Mouse (Mus musculus): ENCODE data around the gene Opa3.
A peak's percentile ranks its signal among the peaks of the same experiment; 100 is the strongest.

Gene Opa3

DNA sequence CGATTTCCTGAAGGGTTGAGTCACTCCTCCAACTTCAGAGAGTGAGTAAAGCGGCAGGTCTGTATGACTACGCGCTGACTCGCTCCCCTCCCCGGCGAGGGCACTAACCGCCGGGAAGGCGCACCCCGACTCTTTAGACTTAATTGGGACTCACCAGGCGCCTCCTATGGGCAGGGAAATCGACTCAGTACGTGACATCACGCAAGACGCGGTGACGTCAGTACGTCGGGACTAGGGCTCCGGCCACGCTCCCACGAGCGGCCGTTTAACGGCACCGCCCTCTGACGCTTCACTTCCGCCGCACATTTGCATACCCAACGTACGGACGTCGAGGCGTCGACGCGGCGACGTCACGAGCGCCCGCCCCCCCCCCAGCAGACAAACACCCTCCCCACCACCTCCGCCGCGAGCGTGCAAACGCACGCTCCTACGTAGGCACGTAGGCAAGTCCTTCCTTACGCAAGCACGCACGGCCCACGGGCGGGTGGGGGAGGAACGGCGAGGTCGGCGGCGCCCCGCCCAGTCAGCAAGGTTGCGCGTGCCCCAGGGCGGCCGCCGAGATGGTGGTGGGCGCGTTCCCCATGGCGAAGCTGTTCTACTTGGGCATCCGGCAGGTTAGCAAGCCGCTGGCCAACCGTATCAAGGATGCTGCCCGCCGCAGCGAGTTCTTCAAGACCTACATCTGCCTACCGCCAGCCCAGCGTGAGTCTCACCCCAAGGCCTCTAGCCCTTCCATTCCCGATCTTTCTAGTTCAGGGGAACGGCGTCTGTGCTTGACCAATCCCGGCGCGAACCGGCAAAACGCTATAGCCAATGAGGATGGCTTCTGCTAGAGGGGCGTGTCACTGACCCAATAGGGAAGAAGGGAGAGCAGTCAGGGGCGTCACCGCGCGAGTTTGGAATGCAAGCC is at the start of gene Opa3:
Gene Opa3 (plus strand): TSS at position 452 of the 910 bp plus-strand sequence.
- peak; percentile 100 for DNase-seq (ENCODE audit: extremely low spot score, low read depth, low spot score)

DNA sequence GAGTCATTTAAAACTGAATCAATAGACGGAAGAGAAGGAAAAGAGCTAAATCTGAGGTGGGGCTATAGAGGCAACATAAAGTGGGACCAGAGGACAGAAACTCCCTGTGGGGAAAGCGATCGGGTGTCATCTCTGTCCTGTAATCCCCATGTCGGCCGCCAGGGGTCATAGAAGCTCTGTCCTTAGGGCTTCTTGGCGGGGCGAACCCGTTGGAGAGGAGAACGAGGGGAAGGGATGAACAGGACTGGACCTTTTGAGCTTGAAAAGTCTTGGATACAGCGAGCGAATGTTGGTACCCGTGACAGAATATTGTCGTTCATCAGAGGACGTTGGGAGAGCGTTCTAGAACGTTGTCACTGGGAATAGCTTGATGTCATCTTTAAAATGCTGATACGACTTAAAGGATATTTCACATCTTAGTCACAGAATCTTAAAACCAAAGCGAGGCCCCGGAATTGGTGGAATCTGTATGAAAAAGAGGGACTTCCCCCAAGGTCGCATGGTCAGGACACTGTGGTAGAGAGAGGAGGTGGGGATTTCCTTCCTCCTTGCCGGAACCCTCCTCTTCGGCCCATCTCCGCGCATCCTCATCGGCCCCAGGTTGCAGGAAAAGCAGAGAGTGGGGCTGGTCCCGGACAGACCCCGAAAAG is 49.6 kb upstream of the Opa3 start:
- no peak for DNase-seq (ENCODE audit: extremely low spot score, low read depth, low spot score)

DNA sequence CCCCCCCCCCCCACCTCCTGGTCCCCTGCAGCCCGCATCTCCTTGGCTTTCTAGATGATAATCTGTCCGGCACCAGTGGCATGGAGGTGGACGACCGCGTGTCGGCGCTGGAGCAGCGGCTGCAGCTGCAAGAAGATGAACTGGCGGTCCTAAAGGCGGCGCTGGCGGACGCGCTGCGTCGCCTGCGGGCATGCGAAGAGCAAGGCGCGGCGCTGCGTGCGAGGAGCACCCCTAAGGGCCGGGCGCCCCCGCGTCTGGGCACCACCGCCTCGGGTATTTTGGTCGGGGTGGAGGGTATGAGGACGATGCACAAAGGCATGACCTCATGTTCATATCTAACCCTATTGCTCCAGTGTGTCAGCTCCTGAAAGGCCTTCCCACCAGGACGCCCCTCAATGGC is 49.0 kb upstream of the Opa3 start:
- DNase-seq (ENCODE audit: extremely low spot score, low read depth, low spot score) = no peak

DNA sequence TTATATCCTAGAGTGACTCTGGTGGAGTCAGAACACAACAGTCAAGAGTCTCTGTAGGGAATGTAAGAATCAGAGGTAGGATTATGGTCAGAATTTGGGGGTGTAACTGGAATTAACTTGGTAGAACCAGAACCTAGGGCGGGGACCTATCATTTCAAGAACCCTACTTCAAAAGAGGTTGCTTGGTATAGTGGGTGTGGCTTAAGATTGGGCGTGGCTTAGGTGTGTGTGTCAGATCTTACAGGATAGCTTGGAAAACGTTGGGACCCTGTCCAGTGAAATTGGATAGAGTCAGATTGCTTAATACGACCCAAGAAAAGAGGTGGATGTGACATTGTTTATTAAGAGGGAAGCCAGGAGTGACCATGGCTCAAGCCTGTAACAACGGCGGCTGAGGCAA is 48.2 kb upstream of the Opa3 start:
- no peak for DNase-seq (ENCODE audit: extremely low spot score, low read depth, low spot score)

DNA sequence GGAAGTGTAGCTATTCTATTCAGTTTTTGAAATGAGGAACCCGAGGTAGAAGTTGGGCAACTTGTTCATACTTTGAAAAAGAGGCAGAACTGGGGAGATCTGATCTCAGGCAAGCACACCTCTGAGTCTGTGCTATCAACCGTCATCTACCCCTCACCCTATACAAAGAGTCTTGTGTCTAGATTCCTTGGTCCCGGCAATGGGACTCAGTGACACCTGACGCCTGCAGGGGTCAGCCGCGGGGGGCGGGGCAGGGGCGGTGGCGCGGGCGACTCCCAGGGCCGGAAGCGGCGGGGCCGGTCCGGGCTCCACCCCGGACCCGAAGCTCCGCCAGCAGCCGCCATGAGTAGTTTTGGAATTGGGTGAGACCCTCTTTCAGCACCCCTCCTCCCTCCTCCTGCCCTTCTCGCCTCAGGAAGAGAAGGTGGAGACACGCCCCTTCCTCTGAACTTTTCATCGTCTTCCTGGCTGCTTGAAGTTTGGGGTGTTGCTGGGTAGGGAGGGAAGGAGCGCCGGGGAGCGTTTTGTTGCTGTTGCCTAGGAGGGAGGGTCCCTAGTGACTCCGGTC is 47.2 kb upstream of the Opa3 start:
- no peak for DNase-seq (ENCODE audit: extremely low spot score, low read depth, low spot score)

DNA sequence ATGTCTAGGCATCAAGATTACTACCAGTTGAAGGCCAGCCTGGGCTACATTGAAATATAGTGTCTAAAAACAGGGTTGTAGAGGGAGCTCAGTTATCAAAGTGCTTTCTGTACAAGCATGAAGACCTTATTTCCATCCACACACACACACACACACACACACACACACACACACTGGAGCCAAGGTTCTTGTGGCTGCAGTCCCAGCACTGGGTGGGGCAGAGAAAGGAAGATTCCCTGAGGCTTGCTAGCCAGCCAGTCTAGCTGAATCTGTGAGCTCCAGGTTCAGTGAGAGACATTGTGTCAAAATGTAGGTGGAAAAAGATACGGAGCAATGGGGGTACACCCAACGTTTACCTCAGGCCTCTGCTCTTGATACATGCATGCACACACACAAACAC is 43.9 kb upstream of the Opa3 start:
- no peak for DNase-seq (ENCODE audit: extremely low spot score, low read depth, low spot score)

DNA sequence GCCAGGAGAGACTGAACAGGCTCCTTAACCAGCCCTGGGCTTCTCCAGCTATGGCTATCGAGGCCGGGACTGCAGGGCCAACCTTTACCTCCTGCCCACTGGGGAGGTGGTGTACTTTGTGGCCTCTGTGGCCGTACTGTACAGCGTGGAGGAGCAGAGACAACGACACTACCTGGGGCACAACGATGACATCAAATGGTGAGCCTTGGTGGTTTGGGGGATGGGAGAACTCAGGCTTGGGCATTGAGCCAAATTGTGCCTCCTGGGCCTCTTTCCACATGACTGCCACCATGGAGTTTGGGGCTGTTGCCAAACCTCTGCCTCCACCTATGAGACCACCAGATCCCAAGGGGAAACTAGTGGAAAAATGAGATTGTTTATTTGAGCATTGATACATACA is 43.4 kb upstream of the Opa3 start:
- no peak for DNase-seq (ENCODE audit: extremely low spot score, low read depth, low spot score)

DNA sequence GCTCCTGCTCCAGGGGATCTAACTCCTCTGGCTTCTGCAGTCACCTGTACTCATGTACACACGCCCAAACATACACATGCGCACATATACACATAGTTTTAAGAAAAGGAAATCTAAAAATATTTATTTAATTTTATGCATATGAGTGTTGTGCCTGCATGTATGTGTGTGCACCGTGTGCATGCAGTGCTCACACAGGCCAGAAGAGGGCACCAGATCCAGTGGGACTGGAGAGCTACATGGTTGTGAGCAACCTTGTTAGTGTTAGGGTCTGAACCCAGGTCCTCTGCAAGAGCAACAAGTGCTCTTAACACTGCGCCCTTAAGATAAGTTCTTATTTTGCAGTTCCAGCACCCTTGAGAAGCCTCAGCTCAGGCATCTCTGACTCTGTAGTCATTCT is 33.5 kb upstream of the Opa3 start:
- DNase-seq (ENCODE audit: extremely low spot score, low read depth, low spot score) = no peak

DNA sequence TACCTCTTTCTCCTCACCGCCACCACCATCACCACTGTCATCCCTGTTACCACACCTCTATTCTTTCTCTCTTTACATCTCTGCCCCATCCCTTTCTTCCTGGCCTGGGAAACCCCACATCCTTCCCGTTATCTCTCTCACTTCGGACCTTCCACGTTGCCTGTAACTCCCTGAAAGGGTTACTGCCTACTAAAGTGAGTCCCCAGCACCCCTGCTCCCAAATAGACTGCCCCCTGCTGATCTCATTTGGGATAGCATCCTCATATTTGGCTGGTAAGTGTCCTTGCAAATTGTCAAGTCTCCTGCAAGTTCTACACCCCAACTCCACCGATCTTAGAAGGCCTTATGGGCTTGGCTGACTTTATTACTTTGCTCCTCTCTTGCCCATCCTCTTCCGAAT is 31.5 kb upstream of the Opa3 start:
- no peak for DNase-seq (ENCODE audit: extremely low spot score, low read depth, low spot score)

DNA sequence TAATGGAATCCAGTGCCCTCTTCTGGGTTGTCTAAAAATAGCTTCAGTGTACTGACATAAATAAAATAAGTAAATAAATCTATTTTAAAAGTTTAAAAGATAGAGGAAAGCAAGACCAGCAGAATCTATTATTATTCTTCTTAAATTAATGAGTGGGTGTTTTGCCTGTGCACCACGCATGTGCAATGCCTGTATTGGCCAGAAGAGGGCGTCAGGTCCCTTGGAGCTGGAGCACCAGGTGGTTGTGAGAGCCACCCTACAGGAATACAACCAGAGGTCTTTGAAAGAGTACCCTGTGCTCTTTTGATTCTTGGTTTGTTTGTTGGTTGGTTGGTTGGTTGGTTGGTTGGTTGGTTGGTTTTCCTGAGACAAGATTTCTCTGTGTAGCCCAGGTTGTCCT is 30.1 kb upstream of the Opa3 start:
- no peak for DNase-seq (ENCODE audit: extremely low spot score, low read depth, low spot score)

DNA sequence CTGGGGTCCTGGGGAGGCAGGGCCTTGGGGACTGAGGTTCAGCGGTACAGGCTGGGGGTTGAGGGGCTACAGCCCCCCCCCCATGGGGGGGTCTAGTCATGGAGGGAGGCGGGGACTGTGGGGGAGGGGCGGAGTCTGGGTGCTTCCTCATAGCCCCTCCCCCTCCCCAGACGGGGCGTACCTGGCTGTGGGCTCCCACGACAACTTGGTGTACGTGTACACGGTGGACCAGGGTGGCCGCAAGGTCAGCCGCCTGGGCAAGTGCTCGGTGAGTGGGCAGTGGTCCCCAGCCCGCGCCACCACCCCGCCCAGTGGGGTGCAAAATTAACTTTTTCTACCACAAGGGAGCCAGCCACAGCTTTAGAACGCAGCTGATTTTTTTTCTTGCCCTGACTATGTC is 26.5 kb upstream of the Opa3 start:
- DNase-seq (ENCODE audit: extremely low spot score, low read depth, low spot score) = no peak

DNA sequence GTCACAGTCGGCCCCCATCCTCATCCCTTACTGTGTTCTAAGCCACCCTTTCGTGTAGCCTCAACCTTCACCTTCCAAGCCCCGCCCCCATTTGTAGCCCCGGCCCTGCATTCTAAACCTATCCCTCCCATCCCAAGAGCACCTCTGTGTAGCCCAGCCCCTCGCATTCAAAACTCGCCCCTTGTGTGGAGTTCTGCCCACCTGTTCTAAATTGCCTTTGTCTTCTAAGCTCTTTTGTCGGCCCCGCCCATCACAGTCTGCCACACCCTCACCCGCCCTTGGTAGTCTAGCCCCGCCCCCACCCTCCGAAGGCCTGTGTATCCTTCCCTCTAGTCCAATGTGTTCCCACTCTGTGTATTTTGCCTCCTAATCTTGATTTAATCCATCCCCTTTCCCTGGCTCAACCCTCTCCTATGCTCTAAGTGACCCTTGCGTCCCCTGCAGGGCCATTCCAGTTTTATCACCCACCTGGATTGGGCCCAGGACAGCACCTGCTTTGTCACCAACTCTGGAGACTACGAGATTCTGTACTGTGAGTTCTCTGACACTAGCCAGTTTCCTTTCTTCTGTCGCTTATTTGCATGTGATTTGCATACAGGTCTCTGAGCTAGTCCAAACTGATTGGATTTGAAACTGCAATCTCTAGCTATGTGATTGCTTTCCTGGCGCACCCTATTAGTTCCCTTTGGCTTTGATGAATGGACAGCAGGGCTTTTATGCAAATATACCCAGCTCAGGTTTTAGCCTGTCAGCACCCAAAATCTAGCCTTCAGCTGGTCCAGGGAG is 25.9 kb upstream of the Opa3 start:
- DNase-seq (ENCODE audit: extremely low spot score, low read depth, low spot score) = no peak

DNA sequence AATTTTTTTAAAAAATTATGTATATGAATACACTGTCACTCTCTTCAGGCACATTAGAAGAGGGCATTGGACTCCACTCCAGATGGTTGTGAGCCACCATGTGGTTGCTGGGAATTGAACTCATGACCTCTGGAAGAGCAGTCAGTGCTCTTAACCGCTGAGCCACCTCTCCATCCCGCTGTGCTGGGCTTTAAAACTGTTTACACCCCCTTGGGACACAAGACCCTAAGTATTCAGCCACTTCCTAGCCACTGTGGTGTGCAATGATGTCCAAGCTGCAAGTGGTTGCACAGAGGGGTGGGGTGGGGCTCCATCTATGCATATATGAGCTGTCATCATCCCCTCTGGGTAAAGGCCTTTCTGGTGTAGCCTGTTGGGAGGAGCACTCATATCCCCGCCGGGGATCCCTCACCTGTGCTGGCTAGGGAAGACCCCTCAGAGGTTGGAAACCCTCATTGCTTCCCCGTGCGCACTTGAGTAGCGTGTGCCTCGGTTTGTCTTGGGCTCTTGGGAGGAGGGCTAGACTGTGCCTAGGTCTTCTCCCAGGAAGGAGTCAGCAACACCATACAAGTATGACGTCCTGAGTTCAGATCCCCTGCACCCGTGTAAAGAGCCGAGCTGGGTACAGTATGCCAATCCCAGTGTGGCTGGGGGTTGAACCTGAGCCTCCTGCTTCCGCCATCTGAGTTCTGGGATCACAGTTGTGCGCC is 19.8 kb upstream of the Opa3 start:
- DNase-seq (ENCODE audit: extremely low spot score, low read depth, low spot score) = no peak

DNA sequence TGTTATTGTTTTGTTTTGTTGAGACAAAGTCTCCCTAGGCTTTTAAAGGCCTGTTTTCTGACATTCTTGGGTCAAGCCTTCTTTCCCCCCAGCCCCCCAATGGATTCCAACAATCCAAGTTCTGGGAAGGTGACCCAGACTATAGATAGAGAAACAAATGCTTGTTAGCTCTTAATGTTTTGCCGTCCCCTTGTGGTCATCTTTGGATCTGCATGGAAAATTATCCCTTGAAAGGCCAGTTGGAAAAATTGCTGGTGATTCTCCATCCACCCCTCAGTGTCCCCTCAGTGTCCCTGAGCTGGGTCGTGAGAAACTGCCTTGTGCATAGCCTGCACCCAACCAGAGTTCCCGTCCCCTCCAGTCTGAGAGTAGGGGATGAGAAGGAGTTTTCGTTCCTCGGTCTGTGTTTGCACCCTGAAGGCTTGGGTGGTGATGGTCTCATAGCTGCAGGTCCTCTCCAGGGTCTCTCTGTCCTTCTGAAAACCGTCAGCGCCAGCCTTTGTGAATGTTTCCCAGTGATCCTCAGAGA is 19.1 kb upstream of the Opa3 start:
- DNase-seq (ENCODE audit: extremely low spot score, low read depth, low spot score) = no peak

DNA sequence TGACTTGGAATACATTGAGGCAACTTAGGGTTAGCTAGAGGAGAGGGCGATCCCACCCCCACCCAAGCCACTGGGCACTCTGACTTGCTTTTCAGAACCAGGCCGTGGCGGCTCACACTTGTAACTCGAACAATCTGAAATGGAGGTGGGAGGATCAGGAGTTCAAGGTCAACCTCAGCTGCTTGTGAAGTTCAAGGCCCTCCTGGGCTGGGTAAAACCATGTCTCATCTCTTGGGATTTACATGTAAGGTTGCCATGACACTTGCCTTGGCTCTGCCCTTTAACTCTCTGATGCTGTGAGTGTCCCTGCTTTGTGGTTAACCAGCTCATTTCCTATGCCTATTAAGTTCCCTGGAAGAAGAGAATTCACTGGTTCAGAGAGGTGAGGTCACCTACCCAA is 18.6 kb upstream of the Opa3 start:
- DNase-seq (ENCODE audit: extremely low spot score, low read depth, low spot score) = no peak

DNA sequence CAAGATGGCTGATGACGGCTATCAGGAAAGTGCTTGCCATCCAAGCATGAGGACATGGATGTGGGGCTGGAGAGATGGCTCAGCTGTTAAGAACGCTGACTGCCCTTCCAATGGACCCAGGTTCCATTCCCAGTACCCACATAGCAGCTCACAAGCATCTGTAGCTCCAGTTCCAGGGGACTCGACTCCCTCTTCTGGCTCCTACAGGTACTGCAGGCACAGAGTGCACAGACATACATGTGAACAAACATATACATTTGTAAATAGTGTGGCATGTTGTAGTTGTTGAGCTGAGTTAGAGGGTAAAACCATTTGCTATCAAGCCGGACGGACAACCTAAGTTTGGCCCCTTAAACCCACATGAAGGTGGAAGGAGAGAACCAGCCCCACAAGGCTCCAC is 18.1 kb upstream of the Opa3 start:
- DNase-seq (ENCODE audit: extremely low spot score, low read depth, low spot score) = no peak

DNA sequence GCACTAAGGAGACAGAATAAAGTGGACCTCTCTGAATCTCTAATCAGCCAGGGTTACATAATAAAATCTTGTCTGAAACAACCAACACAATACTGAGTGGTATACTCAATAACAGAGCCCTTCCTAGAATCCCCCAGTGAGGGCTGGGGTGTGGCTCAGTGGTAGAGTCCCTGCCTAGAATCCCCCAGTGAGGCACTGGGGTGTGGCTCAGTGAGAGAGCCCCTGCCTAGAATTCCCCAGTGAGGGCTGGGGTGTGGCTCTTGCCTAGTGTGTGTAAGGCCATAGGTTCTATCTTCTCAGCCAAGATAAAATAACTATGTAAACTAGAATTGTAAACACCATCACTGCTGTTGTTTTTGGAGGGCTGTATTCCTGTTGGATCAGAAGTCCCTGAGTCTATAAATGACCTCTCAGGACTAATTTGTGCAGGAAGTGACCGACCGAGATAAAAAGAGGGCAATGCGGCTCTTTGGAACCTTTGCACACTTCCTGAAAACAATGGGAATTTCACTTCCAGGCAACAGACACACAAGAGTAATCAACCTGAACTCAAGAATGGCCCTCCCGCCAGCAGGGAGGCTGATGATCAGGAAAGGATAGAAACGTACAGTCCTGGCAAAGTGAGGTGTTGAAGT is 17.0 kb upstream of the Opa3 start:
- DNase-seq (ENCODE audit: extremely low spot score, low read depth, low spot score) = no peak

DNA sequence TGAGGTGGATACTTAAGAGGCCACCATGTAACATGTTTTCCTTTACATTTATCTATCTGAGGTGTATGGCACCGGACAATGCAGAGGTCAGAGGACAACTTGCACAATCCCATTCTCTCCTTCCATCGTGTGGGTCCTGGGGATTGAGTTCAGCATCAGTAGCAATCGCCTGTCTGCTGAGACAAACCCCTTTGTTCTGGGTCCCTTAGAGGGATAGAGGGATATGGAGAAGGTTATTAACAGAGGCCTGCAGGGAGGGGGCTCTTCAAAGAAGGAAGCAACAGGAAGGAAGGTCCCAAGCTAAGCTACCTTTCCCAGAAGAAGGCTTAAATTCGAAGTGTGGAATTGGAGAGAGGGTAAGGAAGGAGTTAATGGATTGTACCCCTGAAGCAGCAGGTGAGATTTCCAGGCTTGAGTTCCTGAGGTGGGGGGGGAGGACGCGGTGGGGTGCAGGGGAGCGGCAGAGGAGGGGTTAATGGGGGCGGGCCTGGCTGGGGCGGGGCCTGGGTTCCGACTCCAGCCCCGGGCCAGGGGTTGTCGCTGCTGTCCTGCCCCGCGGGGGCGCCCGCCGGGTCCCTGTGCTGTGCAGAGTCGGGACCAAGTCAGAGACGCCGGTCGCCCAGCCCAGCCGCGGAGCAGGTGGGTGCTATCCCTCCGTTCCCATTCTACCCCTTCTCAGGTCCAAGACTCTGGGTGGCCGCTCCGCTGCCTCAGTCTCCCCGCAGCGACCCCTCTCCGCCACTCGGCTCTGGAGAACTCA is 16.0 kb upstream of the Opa3 start, which contains the start of gene Gpr4:
Gene Gpr4 (plus strand): TSS at position 543 of the 760 bp plus-strand sequence.
- DNase-seq (ENCODE audit: extremely low spot score, low read depth, low spot score) = no peak

DNA sequence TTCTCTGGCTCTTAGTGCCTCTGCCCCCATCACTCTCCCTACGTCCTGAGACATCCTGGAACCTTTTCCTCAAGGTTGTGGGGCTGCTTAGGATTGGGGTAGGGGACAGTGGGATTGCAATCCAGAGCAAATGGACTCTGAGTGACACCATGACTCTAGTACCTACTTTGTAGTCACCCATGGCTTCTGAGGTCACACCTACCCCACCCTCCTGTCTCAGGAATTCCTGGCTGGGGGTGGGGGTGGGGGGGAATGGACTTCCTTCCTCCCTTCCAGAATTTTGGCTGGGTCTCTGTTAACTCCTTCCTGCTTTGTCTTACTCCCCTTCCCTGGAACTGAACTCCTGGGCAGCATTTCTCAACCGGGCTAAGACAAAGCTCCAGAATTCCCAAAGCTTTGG is 14.7 kb upstream of the Opa3 start:
- DNase-seq (ENCODE audit: extremely low spot score, low read depth, low spot score) = no peak
